In the genomic region with DNA sequence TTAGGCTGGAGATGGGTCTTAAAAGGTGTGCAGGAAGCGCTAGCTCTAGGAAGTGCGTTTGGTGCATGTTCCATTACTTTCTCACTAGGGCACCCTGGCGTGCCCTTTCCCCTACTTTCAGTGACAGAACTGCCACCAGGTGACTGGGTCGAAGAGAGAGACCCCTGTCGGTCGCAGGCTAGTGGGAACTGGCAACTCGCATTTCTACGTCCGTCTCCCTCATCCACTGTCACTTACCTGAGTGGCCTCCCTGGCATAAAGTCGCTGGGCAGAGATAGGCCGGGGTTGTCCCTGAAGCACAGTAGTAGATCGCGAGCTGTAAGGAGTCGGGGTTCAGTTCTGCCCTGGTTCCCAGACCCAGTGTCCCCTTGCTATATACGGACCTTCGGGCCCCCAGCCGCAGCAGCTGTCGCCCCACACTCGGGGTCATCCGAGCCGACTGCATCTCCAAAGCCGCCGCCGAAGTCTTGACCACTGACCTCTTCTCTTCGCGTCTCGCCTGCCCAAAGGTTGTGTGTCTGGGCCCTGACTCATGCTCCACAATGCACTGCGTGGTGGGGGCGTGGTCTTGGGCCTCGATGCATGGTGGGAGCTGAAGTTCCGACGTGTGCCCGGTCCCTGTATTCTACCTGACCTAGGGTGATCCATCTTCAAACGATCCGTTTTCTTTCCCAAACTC, we compare ENCODE assay signal across 8 mouse cellular contexts. TPM values are rescaled to one million over a fixed set of nuclear protein-coding genes. Genes with fewer than 3 reads are reported as not detected.
A peak's percentile ranks its signal among the peaks of the same experiment; 100 is the strongest.
DNase-seq lines count a peak whose midpoint lies in the region; ATAC-seq and TF ChIP-seq lines count a peak whose summit lies in the region.

A gene (minus strand): TSS at position 532 of the 679 bp plus-strand sequence.

- intact Hi-C loops in heart, postnatal 10 days (cut with DNase I) = no loop called here

- no peak for TF ChIP-seq EP300 in ES-Bruce4 (IDR thresholded peaks at IDR 0.05; ENCODE audit: insufficient read depth, low read depth, low read length)

- peak; percentile 75; the same call in 1 of the 2 replicates for ATAC-seq in cerebellum, adult (ENCODE audit: insufficient number of reproducible peaks, low FRiP score, low TSS enrichment)
- peak; percentile 84 for ATAC-seq in forebrain, embryonic 13.5 days
- ATAC-seq in neural tube, embryonic 15.5 days (ENCODE audit: low FRiP score) = peak; percentile 84

- H3K9me3 ChIP-seq in ES-Bruce4 (replicated peaks; ENCODE audit: control insufficient read depth, insufficient read depth, low read length, poor library complexity, severe bottlenecking) = no peaks in the 10 kb centered on the region
- no peaks in the 10 kb centered on the region for H3K9me3 ChIP-seq in forebrain, embryonic 13.5 days (replicated peaks)
- no peaks in the 10 kb centered on the region for H3K9me3 ChIP-seq in neural tube, embryonic 15.5 days (replicated peaks)

- peaks cover 18% of the 10 kb centered on the region for H3K36me3 ChIP-seq in ES-Bruce4 (ENCODE audit: control insufficient read depth, insufficient read depth, low read length, poor library complexity, severe bottlenecking)
- peaks cover 41% of the 10 kb centered on the region for H3K36me3 ChIP-seq in forebrain, embryonic 13.5 days (ENCODE audit: poor library complexity, severe bottlenecking)
- H3K36me3 ChIP-seq in neural tube, embryonic 15.5 days = peaks cover 34% of the 10 kb centered on the region

- under 1% methylated on average over 35 of the region's 35 CpGs for WGBS in forebrain, embryonic 13.5 days
- WGBS in large intestine, adult 2 months = under 1% methylated on average over 35 of the region's 35 CpGs
- WGBS in lung, adult 2 months = under 1% methylated on average over 35 of the region's 35 CpGs
- WGBS in neural tube, embryonic 15.5 days = 1% methylated on average over 35 of the region's 35 CpGs

- no peaks in the 10 kb centered on the region for H3K4me1 ChIP-seq in ES-Bruce4 (ENCODE audit: control insufficient read depth, insufficient read depth, low read length)
- H3K4me1 ChIP-seq in forebrain, embryonic 13.5 days = peaks cover 42% of the 10 kb centered on the region
- H3K4me1 ChIP-seq in lung, adult 2 months (ENCODE audit: control insufficient read depth, insufficient read depth, low read length) = peaks cover 6% of the 10 kb centered on the region
- peaks cover 52% of the 10 kb centered on the region for H3K4me1 ChIP-seq in neural tube, embryonic 15.5 days

- peak; percentile 51 for TF ChIP-seq CTCF in ES-Bruce4 (IDR thresholded peaks at IDR 0.05; ENCODE audit: low read depth, low read length)
- TF ChIP-seq CTCF in lung, adult 2 months (IDR thresholded peaks at IDR 0.05; ENCODE audit: insufficient read depth, low read length) = peak; percentile 39; the same call in 1 of the 2 replicates

- H3K9ac ChIP-seq in ES-Bruce4 (ENCODE audit: low read depth, poor library complexity, severe bottlenecking) = peak within 1 kb of the TSS; percentile 24
- peak within 1 kb of the TSS; percentile 83 for H3K9ac ChIP-seq in forebrain, embryonic 13.5 days
- H3K9ac ChIP-seq in neural tube, embryonic 15.5 days (replicated peaks) = peak within 1 kb of the TSS; percentile 85

- peak; percentile 91 to 93 for DNase-seq in heart, postnatal 10 days
- DNase-seq in large intestine, adult 2 months (ENCODE audit: low read depth, low spot score) = no peak
- peak; percentile 84 for DNase-seq in lung, adult 2 months
- peak; percentile 92 for DNase-seq in testis, postnatal 10 days (ENCODE audit: low spot score)

- no peaks in the 10 kb centered on the region for H3K27me3 ChIP-seq in ES-Bruce4 (ENCODE audit: control insufficient read depth, insufficient read depth, low read length, poor library complexity, severe bottlenecking)
- no peaks in the 10 kb centered on the region for H3K27me3 ChIP-seq in forebrain, embryonic 13.5 days
- no peaks in the 10 kb centered on the region for H3K27me3 ChIP-seq in neural tube, embryonic 15.5 days (replicated peaks)

- H3K27ac ChIP-seq in ES-Bruce4 (ENCODE audit: insufficient read depth, low read length) = no peak within 1 kb of the TSS
- H3K27ac ChIP-seq in forebrain, embryonic 13.5 days = peak within 1 kb of the TSS; percentile 59
- H3K27ac ChIP-seq in neural tube, embryonic 15.5 days (replicated peaks) = peak within 1 kb of the TSS; percentile 81

- TF ChIP-seq POLR2A in ES-Bruce4 (IDR thresholded peaks at IDR 0.05; ENCODE audit: insufficient read depth, low read length) = peak; percentile 27
- peak; percentile 90; the same call in 1 of the 2 replicates for TF ChIP-seq POLR2A in lung, adult 2 months (IDR thresholded peaks at IDR 0.05; ENCODE audit: borderline replicate concordance, extremely low read depth, low read depth, low read length)

- peak within 1 kb of the TSS; percentile 61 for H3K4me3 ChIP-seq in ES-Bruce4 (ENCODE audit: low read depth, low read length)
- peak within 1 kb of the TSS; percentile 59 for H3K4me3 ChIP-seq in forebrain, embryonic 13.5 days
- H3K4me3 ChIP-seq in lung, adult 2 months (replicated peaks; ENCODE audit: extremely low read depth, low read depth, low read length) = peak within 1 kb of the TSS; percentile 79
- H3K4me3 ChIP-seq in neural tube, embryonic 15.5 days (replicated peaks) = peak within 1 kb of the TSS; percentile 70

- peak within 1 kb of the TSS; percentile 85 for H3K4me2 ChIP-seq in forebrain, embryonic 13.5 days
- H3K4me2 ChIP-seq in neural tube, embryonic 15.5 days = peak within 1 kb of the TSS; percentile 85

RNA-seq across cellular contexts. Expression of the gene that starts here (rescaled TPM):
- 17.1 and 19.8 TPM in 2 replicates for polyA plus RNA-seq in ES-Bruce4 (2011; ENCODE audit: insufficient read depth, insufficient read length, low read depth, missing spikeins)
- 48.7 and 51.3 TPM in 2 replicates for polyA plus RNA-seq in forebrain, embryonic 13.5 days (2015; fragmentation: Nextera tagmentation; extraction: Ambion mirVana)
- total RNA-seq in heart, postnatal 10 days (2021) = 1,000 to 10,000 TPM; 1,260 to 1,282 TPM
- polyA plus RNA-seq in large intestine, adult 2 months (2012; rRNA removed) = 92.8 and 125 TPM in 2 replicates
- polyA plus RNA-seq in lung, adult 2 months (2012; rRNA removed) = 63.1 and 88.6 TPM in 2 replicates
- 61.7 and 65.7 TPM in 2 replicates for polyA plus RNA-seq in neural tube, embryonic 15.5 days (2015; fragmentation: Nextera tagmentation; extraction: Ambion mirVana)

Comparison
In these comparisons a context has a peak if more than half of its experiments do, and no peak if none do; other contexts are left out.
1. H3K9ac ChIP-seq: peak in every context shown above with its lines; median percentile 85 in neural tube, embryonic 15.5 days; 83 in forebrain, embryonic 13.5 days; 24 in ES-Bruce4.